Mouse (Mus musculus) neural tube, embryonic 12.5 days (tissue): ENCODE measurements at regions not wholly inside any gene's neighbourhood (a gene's known extent, or its start where the extent isn't known, plus 50 kb on each side); places are given as distances from the start of the nearest gene placed in this dataset.

Experiments
- ATAC-seq: fragments of 200-750 bp; cut with Nextera tagmentation; 2 replicates; pipeline ENCODE4 v1.8.0; 2017; ENCODE audit warnings: low read depth, mild to moderate bottlenecking, moderate TSS enrichment, moderate library complexity; ENCODE audit not compliant: low FRiP score
- H3K27ac ChIP-seq: fragments of 300-500 bp; sonication (generic); 2 replicates; pipeline ENCODE4 v1.5.1; 2016
- H3K27me3 ChIP-seq: fragments of 300-500 bp; sonication (generic); replicated peaks from 2 replicates; pipeline ENCODE4 v1.6.1; 2016; ENCODE audit warnings: mild to moderate bottlenecking
- H3K36me3 ChIP-seq: fragments of 300-500 bp; sonication (generic); 2 replicates; pipeline ENCODE4 v1.6.1; 2016; ENCODE audit warnings: mild to moderate bottlenecking
- H3K4me1 ChIP-seq: fragments of 300-500 bp; sonication (generic); 2 replicates; pipeline ENCODE4 v1.6.1; 2016
- H3K4me2 ChIP-seq: fragments of 300-500 bp; sonication (generic); replicated peaks from 2 replicates; pipeline ENCODE4 v1.6.1; 2016; ENCODE audit warnings: mild to moderate bottlenecking
- H3K4me3 ChIP-seq: fragments of 300-500 bp; sonication (generic); 2 replicates; pipeline ENCODE4 v1.5.1; 2016
- H3K9ac ChIP-seq: fragments of 300-500 bp; sonication (generic); 2 replicates; pipeline ENCODE4 v1.6.1; 2016; ENCODE audit warnings: mild to moderate bottlenecking
- H3K9me3 ChIP-seq: fragments of 300-500 bp; sonication (generic); 2 replicates; pipeline ENCODE4 v1.6.1; 2016; ENCODE audit warnings: mild to moderate bottlenecking
- WGBS: fragments of 180-500 bp; shearing (Covaris S2); methylation state at CpG from one replicate; pipeline ENCODE4 v1.1.7; 2016; 5-methylcytosine and 5-hydroxymethylcytosine counted together

- 77% methylated on average over 2 of the region's 2 CpGs for WGBS
- Histone ChIP-seq H3K27me3 (no peaks in the 10 kb centered on the region), H3K4me3 (no peak overlapping the region), H3K9me3 (no peaks in the 10 kb centered on the region), H3K4me2 (no peak overlapping the region), H3K36me3 (no peaks in the 10 kb centered on the region), H3K4me1 (no peaks in the 10 kb centered on the region), H3K9ac (no peak overlapping the region), H3K27ac (no peak overlapping the region)
- ATAC-seq: no peak
Measured at GRCm38 (mm10) chr17:65193341-65193740, 347.2 kb downstream of the Tmem232 start.

DNA sequence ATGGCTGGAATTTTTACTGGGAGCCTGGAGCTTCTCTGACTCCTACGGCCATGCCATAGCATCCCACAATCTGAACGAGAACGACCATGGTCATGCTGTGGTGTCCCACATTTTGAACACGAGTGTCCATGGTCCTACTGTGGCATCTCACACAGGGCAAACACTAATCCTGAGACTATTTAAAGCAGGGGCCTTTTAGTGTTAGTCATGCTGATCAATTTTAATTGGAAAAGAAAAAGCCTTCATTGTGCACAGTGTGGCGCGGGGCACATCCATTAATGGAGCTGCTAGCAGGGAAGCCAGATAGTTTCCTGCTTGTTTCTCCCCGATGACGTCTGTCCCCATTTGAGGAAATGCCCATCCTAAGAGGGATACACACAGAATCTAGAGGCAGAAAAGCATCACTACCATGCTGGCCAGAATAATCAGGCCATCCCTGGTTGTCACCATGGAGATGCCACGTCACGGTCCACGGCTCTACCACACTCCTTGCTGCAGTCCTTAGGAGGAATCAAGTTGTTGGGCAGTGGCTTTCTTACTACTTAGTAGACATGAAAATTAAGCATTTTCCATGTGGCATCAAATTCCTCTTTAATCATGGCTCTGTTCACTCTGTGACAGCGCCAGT is 348.0 kb downstream of the Tmem232 start:
- no peak overlapping the region for H3K4me3 ChIP-seq
- no peak overlapping the region for H3K4me2 ChIP-seq
- peak; percentile 65 for ATAC-seq
- no peak overlapping the region for H3K9ac ChIP-seq
- H3K9me3 ChIP-seq: no peaks in the 10 kb centered on the region
- WGBS: 70% methylated on average over 12 of the region's 12 CpGs
- no peak overlapping the region for H3K27ac ChIP-seq
- no peaks in the 10 kb centered on the region for H3K4me1 ChIP-seq
- no peaks in the 10 kb centered on the region for H3K27me3 ChIP-seq
- H3K36me3 ChIP-seq: no peaks in the 10 kb centered on the region

GRCm38 (mm10) chr17:65190839-65191591 is 349.6 kb downstream of the Tmem232 start:
- H3K4me2 ChIP-seq: no peak overlapping the region
- H3K27me3 ChIP-seq: no peaks in the 10 kb centered on the region
- H3K36me3 ChIP-seq: no peaks in the 10 kb centered on the region
- ATAC-seq: no peak
- H3K9me3 ChIP-seq: no peaks in the 10 kb centered on the region
- no peaks in the 10 kb centered on the region for H3K4me1 ChIP-seq
- no peak overlapping the region for H3K27ac ChIP-seq
- 78% methylated on average over 12 of the region's 12 CpGs for WGBS
- no peak overlapping the region for H3K4me3 ChIP-seq
- no peak overlapping the region for H3K9ac ChIP-seq

DNA sequence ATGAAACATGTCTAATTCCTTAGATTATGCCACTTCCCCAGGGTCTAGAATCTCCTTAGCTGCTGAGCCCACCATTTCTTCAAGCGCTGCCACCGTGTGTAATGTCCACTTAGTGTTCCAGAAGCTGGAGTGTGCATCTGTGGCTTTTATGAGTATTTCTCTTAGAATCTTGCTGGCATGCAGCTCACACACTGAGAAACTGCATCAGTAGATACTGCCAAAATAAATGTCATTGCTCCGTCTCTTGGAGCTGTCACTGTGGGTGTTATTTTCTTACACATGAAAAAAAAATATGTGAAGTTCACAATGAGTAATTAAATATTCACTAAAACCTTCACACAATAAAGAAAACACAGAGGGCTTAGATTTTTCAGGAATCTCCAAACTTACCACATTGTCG is 345.3 kb upstream of the 4930583I09Rik start:
- H3K4me1 ChIP-seq: no peaks in the 10 kb centered on the region
- H3K4me2 ChIP-seq: no peak overlapping the region
- no peak overlapping the region for H3K4me3 ChIP-seq
- H3K27ac ChIP-seq: no peak overlapping the region
- 75% methylated on average over 4 of the region's 4 CpGs for WGBS
- no peaks in the 10 kb centered on the region for H3K36me3 ChIP-seq
- no peak overlapping the region for H3K9ac ChIP-seq
- ATAC-seq: no peak
- no peaks in the 10 kb centered on the region for H3K27me3 ChIP-seq
- H3K9me3 ChIP-seq: no peaks in the 10 kb centered on the region

GRCm38 (mm10) chr17:65175770-65176169 is 339.9 kb upstream of the 4930583I09Rik start:
- no peak overlapping the region for H3K4me2 ChIP-seq
- no peaks in the 10 kb centered on the region for H3K36me3 ChIP-seq
- no peak for ATAC-seq
- H3K4me3 ChIP-seq: no peak overlapping the region
- H3K27me3 ChIP-seq: no peaks in the 10 kb centered on the region
- no peaks in the 10 kb centered on the region for H3K9me3 ChIP-seq
- 82% methylated on average over 4 of the region's 4 CpGs for WGBS
- no peaks in the 10 kb centered on the region for H3K4me1 ChIP-seq
- no peak overlapping the region for H3K9ac ChIP-seq
- H3K27ac ChIP-seq: no peak overlapping the region

- no peaks in the 10 kb centered on the region for H3K27me3 ChIP-seq
- H3K9me3 ChIP-seq: no peaks in the 10 kb centered on the region
- no peaks in the 10 kb centered on the region for H3K4me1 ChIP-seq
- H3K4me2 ChIP-seq: no peak overlapping the region
- 84% methylated on average over 6 of the region's 6 CpGs for WGBS
- no peak overlapping the region for H3K4me3 ChIP-seq
- H3K9ac ChIP-seq: no peak overlapping the region
- H3K36me3 ChIP-seq: no peaks in the 10 kb centered on the region
- ATAC-seq: no peak
- no peak overlapping the region for H3K27ac ChIP-seq
Measured at GRCm38 (mm10) chr17:65174114-65174513, 338.2 kb upstream of the 4930583I09Rik start.

DNA sequence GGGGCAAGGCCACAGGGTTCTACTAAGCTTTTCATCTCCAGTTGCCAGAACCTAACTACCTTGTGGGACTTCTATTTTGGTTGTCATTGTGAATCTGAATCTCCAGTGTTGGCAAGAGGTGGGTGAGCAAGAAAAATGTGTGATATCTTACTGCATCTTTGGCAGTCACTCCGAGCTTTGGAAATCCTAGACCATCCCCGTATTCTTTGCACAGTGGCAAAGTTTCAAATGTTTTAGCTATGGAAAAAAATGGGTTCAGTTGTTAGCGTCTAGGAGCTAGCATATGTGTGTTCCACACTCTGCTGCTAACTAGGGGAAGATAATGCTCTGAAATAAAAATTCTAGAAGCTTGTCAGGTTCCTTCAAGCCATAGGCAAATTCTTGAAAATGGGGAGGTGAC is 337.4 kb upstream of the 4930583I09Rik start:
- WGBS: 89% methylated on average over 3 of the region's 3 CpGs
- Histone ChIP-seq H3K9me3 (no peaks in the 10 kb centered on the region), H3K36me3 (no peaks in the 10 kb centered on the region), H3K9ac (no peak overlapping the region), H3K27ac (no peak overlapping the region), H3K4me1 (no peaks in the 10 kb centered on the region), H3K4me2 (no peak overlapping the region), H3K27me3 (no peaks in the 10 kb centered on the region), H3K4me3 (no peak overlapping the region)
- no peak for ATAC-seq

GRCm38 (mm10) chr17:65170691-65171090 is 334.8 kb upstream of the 4930583I09Rik start:
- H3K4me2 ChIP-seq: no peak overlapping the region
- H3K4me3 ChIP-seq: no peak overlapping the region
- 85% methylated on average over 4 of the region's 4 CpGs for WGBS
- no peaks in the 10 kb centered on the region for H3K4me1 ChIP-seq
- ATAC-seq: no peak
- no peaks in the 10 kb centered on the region for H3K9me3 ChIP-seq
- H3K9ac ChIP-seq: no peak overlapping the region
- H3K27me3 ChIP-seq: no peaks in the 10 kb centered on the region
- H3K27ac ChIP-seq: no peak overlapping the region
- no peaks in the 10 kb centered on the region for H3K36me3 ChIP-seq

DNA sequence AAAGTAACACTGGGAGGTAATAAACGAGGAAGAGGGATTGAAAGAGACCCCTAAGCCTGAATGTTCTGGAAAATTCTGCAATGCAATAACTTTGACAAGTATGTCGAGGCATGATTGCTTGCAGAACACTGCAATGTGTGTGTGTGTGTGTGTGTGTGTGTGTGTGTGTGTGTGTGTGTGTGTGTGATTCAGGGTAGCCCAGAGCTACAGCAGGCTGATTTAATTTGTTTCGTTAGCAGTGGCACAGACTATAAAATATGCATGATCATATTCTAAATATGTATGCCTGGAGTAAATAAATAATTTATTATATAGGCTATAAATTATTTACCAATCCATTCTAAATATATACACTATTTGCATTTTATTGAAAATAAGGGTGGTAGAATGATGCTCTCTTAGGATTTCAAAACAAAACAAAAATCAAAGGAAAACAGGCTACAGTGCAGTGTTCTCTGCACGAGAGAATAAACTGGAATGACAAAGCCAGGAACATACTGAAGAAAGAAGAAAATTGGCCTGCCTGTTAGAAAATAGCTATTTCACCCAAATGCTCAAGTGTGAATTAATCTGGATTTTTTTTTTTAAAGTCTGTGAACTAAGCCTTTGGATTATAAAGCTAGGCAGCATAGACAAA is 334.2 kb upstream of the 4930583I09Rik start:
- Histone ChIP-seq H3K36me3 (no peaks in the 10 kb centered on the region), H3K27me3 (no peaks in the 10 kb centered on the region), H3K9ac (no peak overlapping the region), H3K9me3 (no peaks in the 10 kb centered on the region), H3K4me3 (no peak overlapping the region), H3K4me2 (no peak overlapping the region), H3K27ac (no peak overlapping the region), H3K4me1 (no peaks in the 10 kb centered on the region)
- 69% methylated on average over 4 of the region's 4 CpGs for WGBS
- ATAC-seq: no peak

- Histone ChIP-seq H3K9me3 (peaks cover 7% of the 10 kb centered on the region; the same call in 1 of the 2 replicates), H3K4me1 (no peaks in the 10 kb centered on the region), H3K4me2 (no peak overlapping the region), H3K4me3 (no peak overlapping the region), H3K9ac (no peak overlapping the region), H3K27ac (no peak overlapping the region), H3K27me3 (no peaks in the 10 kb centered on the region), H3K36me3 (no peaks in the 10 kb centered on the region)
- no peak for ATAC-seq
- WGBS: 80% methylated on average over 2 of the region's 2 CpGs
Measured at GRCm38 (mm10) chr17:65146376-65146775, 310.5 kb upstream of the 4930583I09Rik start.

DNA sequence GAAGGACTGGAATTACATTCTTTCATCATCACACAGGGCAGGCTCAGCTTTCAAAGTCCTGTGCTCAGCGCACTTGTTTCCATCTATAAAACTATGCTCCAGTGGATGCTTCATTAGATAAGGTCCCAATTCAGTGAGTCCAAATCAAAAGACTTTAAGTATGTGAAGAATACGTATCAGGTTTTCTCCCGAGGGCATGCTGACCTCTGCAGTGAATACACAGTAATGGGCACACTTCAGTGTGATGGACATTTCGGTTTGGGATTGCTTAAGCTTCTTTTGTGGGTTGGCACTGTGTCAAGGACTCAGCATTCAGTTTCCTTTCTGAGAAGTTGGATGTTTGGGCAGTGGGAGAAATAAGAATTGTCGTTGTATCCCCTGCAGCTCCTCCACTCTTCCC is 278.8 kb upstream of the 4930583I09Rik start:
- Histone ChIP-seq H3K9me3 (no peaks in the 10 kb centered on the region), H3K27me3 (no peaks in the 10 kb centered on the region), H3K36me3 (no peaks in the 10 kb centered on the region), H3K9ac (no peak overlapping the region), H3K4me3 (no peak overlapping the region), H3K4me2 (no peak overlapping the region), H3K4me1 (no peaks in the 10 kb centered on the region), H3K27ac (no peak overlapping the region)
- 85% methylated on average over 5 of the region's 5 CpGs for WGBS
- ATAC-seq: no peak

GRCm38 (mm10) chr17:65113121-65113520 is 277.2 kb upstream of the 4930583I09Rik start:
- WGBS: 73% methylated on average over 3 of the region's 3 CpGs
- Histone ChIP-seq H3K9me3 (no peaks in the 10 kb centered on the region), H3K4me3 (no peak overlapping the region), H3K4me2 (no peak overlapping the region), H3K36me3 (no peaks in the 10 kb centered on the region), H3K27me3 (no peaks in the 10 kb centered on the region), H3K9ac (no peak overlapping the region), H3K4me1 (no peaks in the 10 kb centered on the region), H3K27ac (no peak overlapping the region)
- ATAC-seq: no peak
